Mouse (Mus musculus): ENCODE measurements at regions not wholly inside any gene's neighbourhood (a gene's known extent, or its start where the extent isn't known, plus 50 kb on each side); places are given as distances from the start of the nearest gene placed in this dataset.
A peak's percentile ranks its signal among the peaks of the same experiment; 100 is the strongest.
"Not testable (repeated sequence)": the region's sequence is repeated elsewhere in the genome, so short reads cannot be mapped to it uniquely, and the experiment has no call there.

DNA sequence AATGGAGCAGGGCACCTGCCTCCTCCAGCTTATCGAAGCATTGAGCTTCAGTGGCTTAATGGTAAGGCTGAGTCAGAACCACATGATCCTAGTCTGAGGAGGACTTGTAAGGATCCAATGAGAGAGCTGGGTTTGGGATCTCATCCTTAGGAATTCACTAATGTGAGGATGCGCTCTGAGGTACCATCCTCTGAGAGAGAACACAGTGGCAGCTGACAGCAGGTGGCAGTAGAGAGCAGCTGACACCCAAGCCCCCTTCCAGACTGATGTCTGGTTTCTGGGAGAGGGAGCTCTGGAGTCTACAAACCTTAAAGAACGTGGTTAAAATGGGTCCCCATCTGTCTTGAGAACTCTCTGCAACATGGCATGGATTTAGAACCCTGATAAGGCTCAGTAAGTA is 137.8 kb downstream of the B3glct start:
- no peak for DNase-seq

DNA sequence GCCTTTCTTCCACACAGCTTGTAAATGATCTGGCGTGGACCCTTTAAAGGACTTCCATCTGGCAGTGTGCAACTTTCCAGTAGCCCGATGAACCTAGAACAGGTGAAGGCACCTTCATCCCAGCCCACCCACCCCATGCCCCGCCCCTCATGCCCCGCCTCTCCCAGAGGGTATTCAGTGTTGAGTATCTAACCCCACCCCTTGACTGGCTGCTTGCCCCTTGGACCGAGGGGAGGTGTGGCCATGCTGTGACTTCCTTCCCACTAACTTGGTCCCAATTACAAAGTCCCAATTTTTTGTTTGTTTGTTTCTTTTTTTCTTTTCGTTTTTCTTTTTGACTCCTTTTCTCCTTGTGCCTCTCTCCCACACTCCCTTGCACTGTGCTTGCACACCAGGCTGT is 140.8 kb downstream of the B3glct start:
- DNase-seq: no peak

DNA sequence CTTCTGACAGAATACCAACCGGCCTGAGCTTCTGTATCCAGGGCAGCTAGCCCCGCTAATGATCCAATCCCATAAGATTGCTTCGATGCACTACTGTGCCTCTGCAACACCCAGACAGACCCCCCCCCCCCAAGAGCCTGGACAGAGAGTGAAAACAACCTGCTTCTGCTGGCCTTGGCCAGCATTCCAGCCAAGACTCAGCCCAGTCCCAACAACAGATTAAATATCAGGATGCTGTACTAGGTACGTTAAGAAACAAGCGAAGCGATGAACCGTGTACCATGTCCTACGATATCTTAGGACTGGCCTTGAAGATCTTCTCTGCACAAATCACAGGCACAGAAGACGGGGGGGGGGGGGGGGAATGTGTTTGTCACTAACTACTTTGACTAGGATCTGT is 145.8 kb downstream of the B3glct start:
- no peak for DNase-seq

DNA sequence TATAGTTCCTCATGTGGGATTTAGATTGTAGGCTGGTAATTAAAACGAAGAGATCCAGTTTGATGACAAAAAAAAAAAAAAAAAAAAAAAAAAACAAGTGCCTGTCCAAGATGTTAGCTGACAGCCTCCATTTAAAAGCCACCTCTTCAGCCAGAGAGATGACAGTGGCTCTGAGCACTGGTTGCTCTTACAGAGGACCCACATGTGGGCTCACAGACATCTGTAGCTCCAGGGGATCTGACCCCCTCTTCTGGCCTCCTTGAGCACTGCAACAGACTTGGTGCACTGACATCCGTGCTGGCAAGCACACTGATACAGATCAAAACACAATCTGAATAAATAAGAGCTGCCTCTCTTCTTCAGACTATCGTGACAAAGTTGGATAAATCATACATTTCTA is 149.6 kb downstream of the B3glct start:
- no peak for DNase-seq

DNA sequence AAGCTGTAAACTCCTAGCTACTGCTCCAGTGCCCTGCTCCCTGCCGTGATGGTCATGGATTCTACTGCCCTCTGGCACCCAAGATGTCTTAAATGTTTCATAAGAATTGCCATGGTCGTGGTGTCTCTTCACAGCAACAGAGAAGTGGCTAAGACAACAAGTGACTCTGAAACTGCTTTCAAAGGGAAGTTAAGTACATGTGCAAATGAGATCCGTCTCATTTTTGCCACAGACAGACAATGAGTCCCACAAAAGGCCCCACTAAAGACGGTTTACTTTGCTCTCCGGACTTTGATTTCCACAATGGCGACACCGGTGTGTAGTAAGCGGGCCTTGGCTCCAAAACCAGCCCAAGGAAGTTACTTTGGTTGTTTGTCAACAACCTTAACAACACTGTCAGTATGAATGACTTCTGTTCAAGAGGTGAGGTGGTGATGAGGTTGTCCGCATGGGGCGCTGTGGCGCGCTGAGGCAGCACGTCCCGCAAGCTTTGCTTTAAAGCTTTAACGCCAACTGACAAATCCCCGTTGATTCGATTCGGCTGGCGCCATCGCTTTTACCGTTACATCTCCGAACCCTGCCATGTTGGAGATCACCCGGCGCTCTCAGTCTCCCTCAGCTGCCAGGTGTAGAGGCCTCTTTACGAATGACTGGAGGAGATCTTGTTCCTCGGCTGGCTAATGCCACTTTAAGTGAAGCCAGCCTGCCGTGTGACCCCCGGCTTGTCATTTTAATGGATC is 153.3 kb downstream of the B3glct start:
- peak; percentile 15 for DNase-seq

DNA sequence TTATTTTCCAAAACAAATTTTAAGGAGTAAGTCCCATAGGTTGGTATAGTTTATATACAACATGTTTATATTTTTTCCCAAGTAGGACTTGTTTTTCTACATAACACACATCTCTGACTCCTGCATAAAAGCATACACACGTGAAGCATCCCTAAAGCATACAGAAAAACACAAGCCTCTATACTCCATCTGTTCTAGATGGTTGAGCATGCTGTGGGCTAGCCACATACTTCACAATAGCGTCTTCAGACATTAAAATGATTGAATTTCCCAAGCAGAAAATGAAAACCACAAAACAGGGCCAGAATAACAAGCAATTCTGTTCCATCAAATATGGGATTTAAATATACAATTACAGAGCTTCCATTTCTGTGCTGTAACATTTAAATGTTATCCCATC is 159.3 kb downstream of the B3glct start:
- DNase-seq: no peak

DNA sequence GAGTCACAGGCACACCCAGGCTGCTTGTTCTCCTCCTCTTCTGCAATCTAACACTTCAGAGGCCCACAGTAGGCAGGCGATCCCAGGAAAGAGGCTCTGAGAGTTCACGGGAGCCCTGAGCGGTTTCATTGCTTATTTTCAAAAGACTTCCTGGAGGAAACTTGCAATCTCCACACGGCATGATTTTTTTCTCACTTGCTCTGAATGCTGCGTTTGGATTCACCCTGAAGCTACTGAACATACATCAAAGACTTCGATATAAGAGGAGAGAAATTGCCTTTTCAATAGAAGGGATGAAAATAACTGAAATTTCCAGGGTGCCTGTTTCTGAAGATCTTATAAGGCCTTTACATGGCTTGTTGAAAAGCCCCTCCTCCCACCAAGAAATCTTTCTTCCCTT is 164.5 kb downstream of the B3glct start:
- no peak for DNase-seq

DNA sequence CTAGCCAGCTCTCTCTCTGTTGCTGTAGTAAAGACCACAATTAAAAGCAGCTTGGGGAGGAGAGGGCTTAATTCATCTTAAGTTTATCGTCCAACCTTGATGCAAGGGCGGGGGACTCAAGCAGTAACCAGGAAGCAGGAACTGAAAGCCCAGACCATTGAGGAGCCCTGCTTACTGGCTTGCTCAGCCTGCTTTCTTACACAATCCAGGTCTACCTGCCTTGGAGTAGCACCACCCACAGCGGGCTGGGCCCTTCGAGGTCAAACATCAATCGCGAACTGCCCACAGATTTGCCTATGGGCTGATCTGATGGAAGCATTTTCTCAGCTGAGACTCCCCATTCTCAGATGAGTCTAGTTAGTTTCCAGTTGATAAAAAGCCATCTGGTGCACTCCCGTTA is 165.3 kb downstream of the B3glct start:
- no peak for DNase-seq

DNA sequence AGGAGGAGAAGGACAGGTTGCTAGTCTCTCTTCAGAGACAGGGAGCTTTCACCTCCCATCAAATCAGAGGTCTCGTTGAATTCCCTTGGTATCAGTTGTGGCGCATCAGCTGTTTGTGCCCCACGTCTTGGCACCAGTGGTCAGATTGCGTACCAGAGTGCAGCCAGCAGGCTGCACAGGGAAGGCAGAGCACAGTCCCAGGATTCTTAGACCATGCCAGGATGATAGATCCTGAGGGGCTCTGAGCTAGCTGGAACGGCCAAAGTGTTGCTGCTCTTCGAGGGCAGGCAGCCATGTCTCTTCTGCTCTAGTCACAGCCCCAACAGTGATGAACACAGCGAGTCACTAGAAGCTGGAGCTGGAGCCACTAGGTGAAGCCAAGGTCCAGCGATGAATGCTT is 167.2 kb downstream of the B3glct start:
- no peak for DNase-seq

DNA sequence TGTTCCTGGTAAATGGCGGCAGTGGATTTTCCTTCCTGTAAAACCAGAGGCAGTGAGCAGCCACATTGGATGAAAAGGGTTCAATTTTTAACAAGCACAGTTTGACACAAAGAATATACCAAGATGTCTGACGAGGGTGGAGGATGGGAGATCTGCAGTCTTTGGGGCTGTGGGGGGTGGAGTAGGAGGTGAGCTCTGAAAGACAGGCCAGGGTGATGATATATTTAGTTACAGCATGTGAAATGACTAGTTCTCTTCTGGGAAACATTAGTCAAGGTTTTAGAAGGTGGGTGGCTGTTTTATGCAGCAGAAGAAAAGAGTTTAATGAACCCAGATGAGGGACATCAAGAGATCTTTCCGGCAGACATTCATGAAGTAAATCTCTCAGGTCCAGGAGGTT is 170.0 kb upstream of the Rxfp2 start:
- DNase-seq: no peak

DNA sequence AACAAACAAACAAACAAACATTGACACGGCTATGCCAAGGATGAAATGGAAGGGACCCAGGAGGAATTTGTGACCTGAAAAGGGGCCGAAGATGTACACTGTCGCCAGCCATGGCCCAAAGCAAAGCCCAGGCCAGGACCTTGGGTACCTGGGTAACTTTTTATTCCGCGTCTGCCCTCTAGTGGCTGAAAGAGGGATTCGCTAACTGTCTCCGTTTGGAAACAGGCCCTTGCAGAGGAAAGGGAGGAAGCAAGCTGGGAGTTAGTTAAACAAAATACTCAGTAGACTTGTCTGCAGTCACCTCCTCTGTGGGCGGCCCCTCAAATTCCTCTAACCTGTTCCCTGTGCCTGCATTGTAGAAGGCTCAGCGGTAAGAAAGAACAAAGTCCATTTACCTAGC is 167.5 kb upstream of the Rxfp2 start:
- DNase-seq: peak; percentile 33

DNA sequence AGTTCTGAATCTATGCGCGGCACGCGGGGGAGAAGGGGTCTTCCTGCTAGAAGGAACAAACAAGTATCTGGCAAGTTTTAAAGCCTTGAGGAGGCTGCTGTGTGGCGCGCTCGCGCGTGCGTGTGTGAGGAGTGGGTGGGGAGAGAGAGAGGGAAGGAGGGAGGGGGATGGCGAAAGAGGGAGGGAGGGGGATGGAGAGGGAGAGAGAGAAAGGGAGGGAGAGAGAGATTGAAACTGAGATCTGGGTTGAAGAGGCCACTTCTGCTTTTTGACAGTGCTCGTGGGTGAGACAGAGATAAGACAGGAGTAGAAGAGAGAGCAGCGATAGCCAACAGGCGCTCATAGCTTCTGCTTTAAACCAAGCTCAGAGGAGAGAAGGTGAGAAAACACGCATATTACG is 166.0 kb upstream of the Rxfp2 start:
- no peak for DNase-seq

DNA sequence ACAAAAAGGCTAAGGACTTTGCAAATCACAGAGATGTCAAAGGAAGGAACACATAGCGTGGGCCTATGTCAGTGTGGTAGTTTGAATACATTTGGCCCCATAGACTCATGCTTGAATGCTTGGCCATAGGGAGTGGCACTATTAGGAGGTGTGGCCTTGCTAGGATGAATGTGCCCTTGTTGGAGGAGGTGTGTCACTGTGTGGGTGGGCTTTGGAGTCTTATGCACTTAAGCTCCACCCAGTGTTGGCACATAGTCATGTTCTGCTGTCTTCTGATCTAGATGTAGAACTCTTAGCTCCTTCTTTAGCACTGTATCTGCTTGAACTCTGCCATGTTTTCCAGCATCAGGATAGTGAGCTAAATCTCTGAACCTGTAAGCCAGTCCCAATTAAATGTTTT is 162.4 kb upstream of the Rxfp2 start:
- no peak for DNase-seq

DNA sequence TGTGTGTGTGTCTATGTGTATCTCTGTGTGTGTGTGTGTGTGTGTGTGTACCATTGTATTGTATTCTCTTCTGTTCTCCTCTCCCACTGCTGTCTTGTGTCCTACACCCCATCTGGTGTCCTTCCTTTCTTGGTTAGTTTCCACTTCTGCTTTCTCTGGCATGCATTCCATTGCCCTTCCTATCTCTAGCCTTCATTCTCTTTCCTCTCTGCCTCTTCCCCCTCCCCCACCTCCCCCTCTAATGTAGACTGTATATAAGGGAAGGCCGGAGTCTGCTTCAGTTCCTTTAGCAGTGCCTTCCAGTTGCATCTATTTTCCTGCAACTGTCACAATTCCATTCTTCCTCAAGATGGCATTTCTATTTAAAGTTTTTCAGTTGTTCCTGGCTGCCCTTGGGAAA is 161.5 kb upstream of the Rxfp2 start:
- DNase-seq: no peak

DNA sequence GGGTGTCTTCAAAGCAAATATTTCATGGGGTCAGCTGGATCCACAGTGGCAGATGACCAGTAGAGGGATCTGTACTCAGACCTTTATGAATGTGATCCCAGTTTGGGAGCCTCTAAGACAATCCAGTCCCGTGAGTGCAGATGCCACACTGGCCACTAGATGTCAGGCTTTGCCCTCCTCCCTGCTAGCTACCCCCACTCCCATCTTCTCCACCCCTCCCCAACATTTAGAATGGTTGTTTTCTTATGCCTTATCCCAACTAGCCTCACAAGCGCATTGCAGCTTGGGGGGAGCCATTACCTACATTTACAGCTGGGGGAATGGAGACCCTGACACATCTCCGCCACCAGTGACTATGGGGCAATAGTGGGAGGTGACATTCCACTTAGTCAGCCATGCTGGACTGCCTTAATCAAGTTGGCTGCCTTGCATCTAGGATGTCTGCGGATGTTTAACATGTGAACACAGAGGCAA is 156.9 kb upstream of the Rxfp2 start:
- peak; percentile 31 for DNase-seq

DNA sequence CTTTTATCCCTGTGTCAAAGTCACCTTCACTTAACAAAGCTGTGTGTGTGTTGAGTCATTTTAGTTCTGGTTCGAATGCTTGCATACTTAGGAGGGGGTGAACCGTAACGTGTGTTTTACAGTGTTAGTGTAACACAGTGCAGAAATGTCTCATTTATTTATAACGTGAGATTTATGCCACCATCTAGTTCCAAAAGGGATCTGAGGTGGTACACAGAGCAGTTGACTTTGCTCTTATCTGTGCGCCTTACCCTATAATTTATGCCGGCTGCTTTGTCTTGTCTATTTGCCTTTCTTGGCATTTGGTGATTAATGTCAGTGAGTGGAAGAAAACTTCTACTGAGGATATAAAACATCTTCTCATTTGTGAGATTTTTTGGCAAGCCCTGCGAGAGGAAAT is 150.5 kb upstream of the Rxfp2 start:
- DNase-seq: peak; percentile 10

DNA sequence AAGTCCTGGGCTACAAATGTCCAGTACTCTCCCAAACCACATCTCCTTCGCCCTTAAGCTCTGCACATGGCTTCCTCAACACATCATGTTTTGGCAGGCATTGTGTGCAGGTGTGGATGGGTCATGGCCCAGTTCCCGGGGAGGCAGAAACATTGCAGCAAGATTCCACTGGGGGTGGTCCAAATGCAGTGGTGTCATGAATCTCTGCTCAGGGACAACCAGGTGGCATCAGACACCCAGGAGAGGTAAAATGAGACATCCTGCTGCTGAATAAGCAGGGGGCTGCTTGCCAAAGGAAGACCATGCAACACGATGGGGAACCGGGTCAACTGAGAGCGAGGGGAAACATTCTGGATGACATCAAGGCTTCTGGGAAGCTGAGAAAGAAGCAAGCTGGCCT is 149.0 kb upstream of the Rxfp2 start:
- no peak for DNase-seq

DNA sequence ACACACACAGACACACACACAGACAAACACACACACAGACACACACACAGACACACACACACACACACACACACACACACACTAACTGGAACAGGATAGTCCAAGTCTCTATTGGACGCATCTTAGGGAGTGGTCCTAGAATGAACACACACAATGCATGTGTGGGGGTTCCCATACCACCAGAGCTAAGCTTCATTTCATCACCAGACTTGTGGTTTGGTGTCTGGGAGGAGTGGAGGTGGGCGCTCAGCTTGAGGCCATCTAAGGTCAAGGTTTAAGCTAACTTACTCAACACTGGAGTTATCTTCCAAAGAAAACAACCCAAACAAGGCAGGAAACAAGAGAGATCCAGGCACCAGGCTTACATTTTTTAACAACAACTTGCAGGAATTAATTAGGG is 147.9 kb upstream of the Rxfp2 start:
- DNase-seq: no peak

DNA sequence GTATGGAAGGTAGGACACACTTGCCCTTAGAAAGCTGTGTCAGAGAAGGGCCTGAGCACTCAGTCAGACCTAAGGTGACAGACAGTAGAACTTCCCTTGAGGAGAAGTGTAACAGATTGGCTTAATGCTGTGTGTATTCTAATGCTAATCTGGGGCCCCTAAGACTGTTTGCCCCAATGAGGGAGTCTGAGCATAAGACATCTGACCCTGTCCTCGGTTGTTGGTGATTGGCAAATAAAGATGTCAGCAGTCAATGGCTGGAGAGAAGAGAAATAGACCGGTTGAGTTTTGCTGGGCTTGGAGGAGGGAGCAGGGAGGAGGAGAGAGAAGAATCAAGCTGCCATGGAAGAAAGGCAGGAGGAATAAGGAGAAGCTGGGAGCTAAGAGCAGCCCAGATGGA is 147.0 kb upstream of the Rxfp2 start:
- DNase-seq: no peak

DNA sequence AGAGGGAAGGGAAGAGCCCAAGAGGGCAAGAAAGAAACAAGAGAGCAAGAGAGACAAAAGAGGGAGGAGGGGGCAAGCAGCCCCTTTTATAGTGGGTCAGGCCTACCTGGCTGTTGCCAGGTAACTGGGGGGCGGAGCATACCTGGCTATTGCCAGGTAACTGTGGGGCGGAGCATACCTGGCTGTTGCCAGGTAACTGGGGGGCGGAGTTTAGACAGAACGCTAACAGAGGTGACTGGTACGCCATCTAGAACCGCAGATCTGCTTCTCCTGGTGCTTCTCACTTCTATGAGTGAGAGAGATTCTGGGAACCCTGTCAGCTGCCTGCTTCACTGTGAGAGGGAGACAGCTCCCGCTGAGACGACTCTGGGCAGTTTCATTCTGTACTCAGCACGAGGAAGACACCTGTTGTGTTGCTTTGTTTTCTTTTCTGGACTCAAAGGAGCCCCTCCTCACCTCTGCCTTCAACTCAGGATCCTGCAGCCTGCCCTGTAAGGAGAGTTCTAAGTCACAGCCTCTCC is 144.9 kb upstream of the Rxfp2 start:
- DNase-seq: no peak

DNA sequence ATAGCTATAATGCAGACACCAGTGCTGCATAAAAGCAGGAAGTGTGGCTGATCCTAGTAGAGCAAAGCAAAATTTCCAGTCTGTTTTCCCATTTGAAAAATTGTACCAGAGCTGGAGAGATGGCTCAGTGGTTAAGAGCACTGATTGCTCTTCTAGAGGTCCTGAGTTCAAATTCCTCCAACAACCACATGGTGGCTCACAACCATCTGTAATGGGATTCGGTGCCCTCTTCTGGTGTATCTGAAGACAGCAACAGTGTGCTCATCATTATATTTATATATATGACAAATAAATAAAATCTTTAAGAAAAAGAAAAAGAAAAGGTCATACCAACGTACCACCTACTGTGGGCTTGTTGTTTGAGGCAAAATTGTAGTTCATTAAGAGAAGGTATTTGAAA is 144.1 kb upstream of the Rxfp2 start:
- no peak for DNase-seq

DNA sequence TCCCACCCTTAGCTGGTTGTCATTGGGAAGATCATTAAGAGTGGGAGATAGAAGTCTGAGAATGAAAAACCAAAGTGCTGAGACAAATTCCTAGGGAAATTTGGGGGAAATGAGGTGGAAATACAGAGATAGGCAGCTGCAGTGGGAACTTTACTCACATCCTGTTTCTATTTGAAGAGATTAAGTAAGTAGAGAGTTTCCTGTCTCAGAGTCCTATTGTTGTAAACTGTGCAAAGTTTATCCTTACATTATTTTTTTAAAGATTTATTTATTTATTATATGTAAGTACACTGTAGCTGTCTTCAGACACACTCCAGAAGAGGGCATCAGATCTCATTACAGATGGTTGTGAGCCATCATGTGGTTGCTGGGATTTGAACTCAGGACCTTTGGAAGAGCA is 126.0 kb upstream of the Rxfp2 start:
- DNase-seq: not testable (repeated sequence)

DNA sequence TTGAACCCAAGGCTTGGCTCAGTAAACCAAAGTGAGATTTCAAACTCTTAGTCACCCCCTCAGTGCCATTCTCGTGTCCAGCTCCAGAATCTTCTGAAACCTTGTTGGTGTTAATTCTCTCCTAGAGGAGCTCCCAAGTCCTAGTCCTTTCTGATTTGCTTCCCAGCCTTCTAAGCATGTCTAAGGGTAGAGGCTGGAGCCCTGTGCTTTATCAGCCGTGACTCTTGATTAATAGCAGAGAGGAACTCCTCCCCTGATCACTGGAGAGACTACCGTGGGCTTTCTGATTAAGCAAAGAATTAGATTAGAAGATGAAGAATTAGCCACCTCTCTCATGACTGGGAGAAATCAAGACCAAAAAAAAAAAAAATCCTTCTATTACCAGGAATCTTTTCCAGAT is 111.5 kb upstream of the Rxfp2 start:
- no peak for DNase-seq

DNA sequence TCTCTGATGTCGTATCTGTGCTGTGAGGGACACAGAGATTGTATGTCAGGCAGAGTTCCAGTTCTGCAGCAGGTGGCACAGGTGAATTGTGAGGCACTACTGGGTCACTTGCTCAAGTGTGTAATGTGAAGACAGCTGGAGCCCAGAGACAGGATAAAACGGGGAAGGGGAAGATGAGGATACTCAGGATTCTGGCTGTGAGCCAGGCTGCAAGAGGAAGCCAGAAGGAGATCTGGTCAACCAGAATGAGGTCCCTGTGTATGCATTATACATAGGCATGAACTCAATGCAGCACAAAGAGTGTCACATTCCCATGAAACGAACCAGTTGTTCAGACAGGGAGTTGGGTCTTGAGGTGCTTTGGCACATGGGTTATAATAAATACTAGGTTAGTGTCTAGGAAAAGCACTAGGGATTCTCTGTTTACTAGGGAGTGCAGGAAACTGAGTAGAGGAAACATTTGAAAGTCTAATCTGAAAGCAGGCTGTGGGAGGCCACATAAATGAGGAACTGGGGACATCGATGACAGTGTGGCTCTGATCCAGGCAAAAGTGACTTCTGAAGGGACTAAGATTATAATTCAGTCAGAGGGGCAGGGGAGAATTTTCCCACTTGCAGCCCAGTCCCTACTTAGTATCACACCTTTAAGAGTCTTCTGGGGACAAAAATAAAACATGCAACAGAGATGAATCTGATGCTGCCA is 109.9 kb upstream of the Rxfp2 start:
- no peak for DNase-seq

Data from kidney, adult 11 months (tissue).